Mouse (Mus musculus): Measurements from ENCODE around the gene Nufip2.

DNA sequence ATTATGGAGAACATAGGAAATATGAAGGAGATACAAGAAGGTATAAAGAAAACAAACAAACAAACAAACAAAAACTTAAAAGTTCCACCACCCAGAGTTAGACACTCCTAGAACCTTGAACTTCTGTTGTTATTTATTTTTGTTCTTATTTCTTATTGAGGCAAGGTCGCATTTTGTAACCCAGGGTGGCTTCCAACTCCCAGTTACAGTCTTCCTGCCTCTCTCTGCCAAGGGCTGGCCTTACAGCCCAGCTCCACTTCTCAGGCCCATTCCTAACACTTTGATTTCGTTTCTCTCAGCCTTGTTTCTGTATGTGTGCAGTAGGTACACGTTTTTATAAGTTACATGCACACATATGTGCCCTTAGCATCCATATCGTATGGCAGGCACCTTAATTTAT lies 26.0 kb upstream of the Nufip2 start:
- no peak for TF ChIP-seq CTCF (IDR thresholded peaks at IDR 0.05; ENCODE audit: low read depth)
- no peak for TF ChIP-seq EP300 (IDR thresholded peaks at IDR 0.05; ENCODE audit: low read depth)

Data from liver, embryonic 14.5 days (tissue).